Mouse (Mus musculus) kidney, adult 2 months (tissue): ENCODE data around the gene Taar5.

ENCODE experiments used
- CTCF ChIP-seq: fragments of 200-500 bp; conservative IDR thresholded peaks from 2 replicates; pipeline ENCODE4 v1.5.1; 2011; ENCODE audit warnings: low read depth, mild to moderate bottlenecking, control low read depth, low read length, moderate library complexity, mixed read lengths; ENCODE audit not compliant: insufficient read depth, insufficient read length
- POLR2A ChIP-seq: fragments of 200-500 bp; IDR thresholded peaks from one replicate; pipeline ENCODE4 v1.6.1; 2011; ENCODE audit warnings: low read depth, low read length, control low read depth

DNA sequence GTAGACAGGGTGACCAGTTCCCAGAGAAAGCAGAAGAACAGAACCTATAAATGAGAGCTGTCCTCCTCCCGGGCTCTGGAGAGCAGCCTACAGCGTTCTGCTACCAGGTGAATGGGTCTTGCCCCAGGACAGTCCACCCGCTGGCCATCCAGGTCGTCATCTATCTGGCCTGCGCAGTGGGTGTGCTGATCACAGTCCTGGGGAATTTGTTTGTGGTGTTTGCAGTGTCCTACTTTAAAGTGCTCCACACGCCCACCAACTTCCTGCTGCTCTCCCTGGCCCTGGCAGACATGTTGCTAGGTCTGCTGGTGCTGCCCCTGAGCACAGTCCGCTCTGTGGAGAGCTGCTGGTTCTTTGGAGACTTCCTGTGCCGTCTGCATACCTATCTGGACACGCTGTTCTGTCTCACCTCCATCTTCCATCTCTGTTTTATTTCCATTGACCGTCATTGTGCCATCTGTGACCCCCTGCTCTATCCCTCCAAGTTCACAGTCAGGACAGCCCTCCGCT lies at the start of gene Taar5:
- no peak for TF ChIP-seq CTCF
- TF ChIP-seq POLR2A: no peak
